Mouse (Mus musculus) mouse trophoblast stem cell (cell line): ENCODE results near the gene Als2.

Experiments
- in situ Hi-C, 2 experiments: fragments of 300-500 bp; cut with MseI, MboI; formaldehyde crosslinking; loops; 2 replicates in 1 of 2; 3 replicates in 1 of 2; pipeline ENCODE4 v1.15.1; 2025

Als2 gene

GRCm38 (mm10) chr1:59212076-59212779 lies 24.8 kb downstream of the Als2 start:
- in situ Hi-C loops, result no loop called here

GRCm38 (mm10) chr1:59211651-59212050 lies 25.4 kb downstream of the Als2 start:
- in situ Hi-C loops, result no loop called here

- in situ Hi-C loops, result no loop called here
These were observed 28.7 kb downstream of the Als2 start for GRCm38 (mm10) chr1:59208331-59208730.

- in situ Hi-C loops, result no loop called here
These were observed 32.5 kb downstream of the Als2 start for GRCm38 (mm10) chr1:59204489-59204888.

- in situ Hi-C loops, result no loop called here
These were observed 34.7 kb downstream of the Als2 start for GRCm38 (mm10) chr1:59202367-59202766.

- in situ Hi-C loops, result no loop called here
These were observed 35.5 kb downstream of the Als2 start for GRCm38 (mm10) chr1:59201561-59201960.

GRCm38 (mm10) chr1:59200960-59201359 lies 36.1 kb downstream of the Als2 start:
- in situ Hi-C loops, result no loop called here

- in situ Hi-C loops, result no loop called here
These were observed 42.1 kb downstream of the Als2 start for GRCm38 (mm10) chr1:59194979-59195378.

GRCm38 (mm10) chr1:59187786-59188185 lies 49.2 kb downstream of the Als2 start:
- in situ Hi-C loops, result no loop called here

GRCm38 (mm10) chr1:59186317-59186716 lies 50.7 kb downstream of the Als2 start:
- in situ Hi-C loops, result no loop called here

GRCm38 (mm10) chr1:59185410-59185809 lies 51.6 kb downstream of the Als2 start:
- in situ Hi-C loops, result no loop called here

- in situ Hi-C loops, result no loop called here
These were observed 54.0 kb downstream of the Als2 start for GRCm38 (mm10) chr1:59183045-59183444.

- in situ Hi-C loops, result no loop called here
These were observed 54.7 kb downstream of the Als2 start for GRCm38 (mm10) chr1:59182373-59182772.

GRCm38 (mm10) chr1:59180003-59180402 lies 57.0 kb downstream of the Als2 start:
- in situ Hi-C loops, result no loop called here

- in situ Hi-C loops, result no loop called here
These were observed 58.6 kb downstream of the Als2 start for GRCm38 (mm10) chr1:59178401-59178800.

- in situ Hi-C loops, result no loop called here
These were observed 62.3 kb downstream of the Als2 start for GRCm38 (mm10) chr1:59174514-59175373.

GRCm38 (mm10) chr1:59173023-59173422 lies 64.0 kb downstream of the Als2 start:
- in situ Hi-C loops, result no loop called here

- in situ Hi-C loops, result no loop called here
These were observed 65.2 kb downstream of the Als2 start for GRCm38 (mm10) chr1:59171875-59172274.

- in situ Hi-C loops, result no loop called here
These were observed 66.7 kb downstream of the Als2 start for GRCm38 (mm10) chr1:59170290-59170689.

GRCm38 (mm10) chr1:59169586-59169985 lies 67.4 kb downstream of the Als2 start:
- in situ Hi-C loops, result no loop called here

GRCm38 (mm10) chr1:59168556-59168955 lies 68.5 kb downstream of the Als2 start:
- in situ Hi-C loops, result no loop called here

- in situ Hi-C loops, result no loop called here
These were observed 69.2 kb downstream of the Als2 start for GRCm38 (mm10) chr1:59167654-59168425.
